Mouse (Mus musculus) cerebellum, postnatal 4 days (tissue): ENCODE results near the gene Serpinh1.

Source experiments
- DNase-seq, 2 experiments: peaks; one replicate each; pipeline ENCODE4 v3.0.0; 2022; ENCODE audit warnings: low spot score in 2 of 2, mixed read lengths in 1 of 2

Gene Serpinh1

GRCm38 (mm10) chr7:99352526-99353400 lies at the start of gene Serpinh1:
Gene Serpinh1 (minus strand): TSS chr7:99353239.
- peak; percentile 38 to 62 for DNase-seq

DNA sequence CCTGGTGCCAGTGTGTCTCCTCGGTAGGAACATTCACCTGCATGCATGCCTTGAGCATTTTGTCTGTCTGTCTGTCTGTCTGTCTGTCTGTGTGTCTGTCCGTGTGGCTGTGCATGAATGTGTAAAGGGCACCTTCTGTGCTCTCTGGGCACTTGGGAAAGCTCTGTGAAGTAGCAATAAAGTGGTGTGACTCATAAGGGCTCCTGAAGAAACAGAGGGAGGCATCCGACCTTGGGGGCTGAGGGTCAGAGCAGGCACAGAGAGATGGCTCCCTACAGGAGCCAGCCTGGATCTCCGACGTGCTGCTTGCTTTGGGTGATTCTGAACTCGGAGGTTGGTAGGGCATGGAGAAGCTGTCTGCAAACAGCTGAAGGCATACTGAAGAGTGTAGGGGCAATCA lies 49.4 kb upstream of the Serpinh1 start:
- DNase-seq: no peak

- no peak for DNase-seq
Measured at GRCm38 (mm10) chr7:99401373-99401772, 48.3 kb upstream of the Serpinh1 start.

GRCm38 (mm10) chr7:99396994-99397659 lies 44.1 kb upstream of the Serpinh1 start:
- no peak for DNase-seq

DNA sequence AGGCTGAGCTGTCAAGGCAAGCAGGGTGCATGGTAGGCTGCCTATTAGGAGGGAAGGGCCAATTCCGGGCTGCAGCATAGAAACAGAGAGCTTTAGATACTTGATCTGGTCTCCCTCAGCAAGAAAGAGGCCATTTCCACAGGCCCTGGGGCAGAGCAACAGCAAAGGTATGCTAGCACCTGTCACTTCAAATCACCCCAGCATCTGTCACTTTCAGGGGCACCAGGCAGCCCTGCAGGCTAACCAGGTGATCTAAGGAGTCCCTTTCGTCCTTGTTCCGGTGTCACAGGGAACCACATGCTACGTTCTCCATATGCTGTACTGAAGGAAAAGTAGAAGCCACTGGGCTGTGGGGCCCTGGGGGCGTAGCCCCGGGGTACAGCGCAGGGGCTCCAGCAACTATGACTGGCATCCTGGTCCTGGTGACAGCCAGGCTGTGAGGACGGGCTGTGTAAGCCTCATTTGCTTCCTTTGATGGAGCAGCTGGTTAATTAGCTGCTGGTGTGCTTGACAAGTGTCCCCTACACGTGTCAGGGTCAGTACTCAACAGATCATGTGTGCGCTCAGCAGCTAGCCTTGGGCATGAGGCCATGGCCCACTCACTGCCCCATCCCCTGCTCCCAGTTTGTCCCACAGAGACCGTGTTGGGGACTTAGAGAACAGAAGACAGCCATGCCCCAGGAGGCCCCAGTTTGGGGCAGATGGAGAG lies 43.0 kb upstream of the Serpinh1 start:
- DNase-seq: no peak

DNA sequence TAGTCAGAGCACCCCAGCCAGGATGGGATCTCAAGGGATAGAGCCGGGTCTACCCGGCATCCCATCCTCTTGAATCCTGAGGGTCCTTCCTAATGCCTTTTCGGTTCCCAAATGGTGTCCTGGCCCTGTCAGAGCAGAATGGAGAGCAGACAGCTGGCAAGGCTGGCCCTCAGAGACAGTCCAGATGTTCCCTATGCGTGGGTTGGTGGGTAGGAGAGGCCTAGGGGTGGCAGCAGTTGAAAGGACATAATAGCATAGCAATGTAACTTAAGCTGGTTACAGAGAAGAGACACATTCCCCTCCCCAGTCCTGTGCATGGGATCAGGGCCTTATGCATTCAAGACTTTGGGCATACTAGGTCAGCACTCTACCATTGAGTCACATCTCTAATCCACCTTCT lies 42.3 kb upstream of the Serpinh1 start:
- no peak for DNase-seq

DNA sequence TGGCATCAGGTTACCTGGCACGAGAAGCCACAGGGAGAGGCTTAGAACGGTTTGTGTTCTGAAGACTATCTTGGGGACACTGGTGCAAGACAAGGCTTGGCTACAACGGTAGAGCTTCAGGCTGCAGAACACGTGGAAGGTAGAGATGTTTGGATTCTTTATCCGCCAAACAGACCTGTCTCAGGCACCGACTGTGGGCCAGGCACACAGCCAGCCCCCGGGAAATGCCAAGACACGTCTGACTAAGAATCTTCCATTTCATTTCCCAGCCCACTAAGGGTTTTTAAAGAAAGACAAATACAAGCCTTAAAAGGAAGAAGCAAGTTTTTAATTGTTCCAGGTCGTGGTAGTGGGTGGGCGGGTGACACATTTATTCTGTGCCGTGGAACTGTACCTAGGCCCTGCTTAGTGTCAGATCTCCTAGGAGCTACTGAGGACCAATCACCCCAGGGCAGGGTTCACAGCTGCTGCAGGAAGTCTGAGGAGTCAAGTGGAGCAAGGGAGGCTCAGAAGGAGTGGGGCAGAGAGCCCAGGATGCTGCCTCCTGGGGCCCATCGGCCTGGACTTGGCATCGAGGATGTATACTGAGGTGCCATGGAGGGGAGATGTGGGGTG lies 40.8 kb upstream of the Serpinh1 start:
- DNase-seq: no peak

GRCm38 (mm10) chr7:99392696-99393095 lies 39.7 kb upstream of the Serpinh1 start:
- no peak for DNase-seq

GRCm38 (mm10) chr7:99390559-99390958 lies 37.5 kb upstream of the Serpinh1 start:
- no peak for DNase-seq

DNA sequence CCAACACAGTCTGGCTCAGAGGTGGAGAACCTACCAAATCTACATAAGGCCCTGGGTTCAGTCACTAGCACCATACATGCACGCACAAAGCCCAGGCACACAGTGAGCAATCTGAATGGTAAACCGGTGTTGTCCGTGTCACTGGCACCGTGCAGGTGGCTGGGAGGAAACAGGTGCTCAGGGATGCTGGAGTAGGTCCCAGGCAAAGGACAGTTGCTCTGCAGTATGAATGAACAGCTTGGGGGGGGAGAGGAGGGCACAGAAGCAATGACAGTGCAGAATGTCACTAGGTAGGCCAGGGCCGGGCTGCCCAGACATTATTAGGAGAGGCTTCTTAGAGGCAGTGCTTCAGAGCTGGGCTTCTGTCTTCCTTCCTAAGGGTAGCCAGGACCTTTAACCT lies 34.3 kb upstream of the Serpinh1 start:
- no peak for DNase-seq

DNA sequence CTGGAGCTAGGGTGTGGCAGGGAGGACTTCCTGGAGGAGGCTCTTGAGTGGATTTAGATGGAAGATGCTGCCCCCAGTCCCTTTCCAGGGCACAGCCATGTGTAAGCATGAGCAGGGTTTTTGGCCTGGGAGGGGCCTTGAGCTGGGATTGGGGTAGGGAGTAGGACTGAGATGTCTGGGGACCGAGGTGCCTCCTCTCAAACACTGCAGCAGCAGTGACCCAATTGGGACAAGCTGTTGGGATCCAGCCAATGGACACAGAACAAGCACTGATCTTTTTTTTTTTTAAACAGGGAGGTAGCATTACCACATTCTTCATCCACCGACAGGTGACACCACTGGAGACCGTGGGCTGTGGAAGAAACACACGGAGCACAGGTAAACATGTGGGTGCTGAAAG lies 33.8 kb upstream of the Serpinh1 start:
- no peak for DNase-seq

DNA sequence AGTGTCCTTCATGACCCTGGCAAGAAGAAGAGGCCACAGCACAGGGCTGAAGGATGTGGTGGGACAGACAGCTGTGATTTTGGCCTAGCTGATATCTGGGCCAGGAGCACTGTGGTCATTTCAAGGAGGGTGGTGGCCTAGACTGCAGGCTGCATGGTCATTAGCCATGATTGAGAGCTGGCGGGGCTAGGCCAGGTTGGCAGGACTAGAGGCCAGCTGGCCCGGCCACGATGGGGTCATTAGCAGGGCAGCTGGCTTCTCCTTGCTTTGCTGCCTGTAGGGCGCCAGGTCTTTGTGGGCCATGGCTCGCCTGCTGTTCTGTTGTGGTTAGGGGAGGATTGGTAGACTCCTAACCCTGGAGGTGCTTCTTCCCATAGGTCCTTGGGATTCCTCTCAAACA lies 33.0 kb upstream of the Serpinh1 start:
- no peak for DNase-seq

DNA sequence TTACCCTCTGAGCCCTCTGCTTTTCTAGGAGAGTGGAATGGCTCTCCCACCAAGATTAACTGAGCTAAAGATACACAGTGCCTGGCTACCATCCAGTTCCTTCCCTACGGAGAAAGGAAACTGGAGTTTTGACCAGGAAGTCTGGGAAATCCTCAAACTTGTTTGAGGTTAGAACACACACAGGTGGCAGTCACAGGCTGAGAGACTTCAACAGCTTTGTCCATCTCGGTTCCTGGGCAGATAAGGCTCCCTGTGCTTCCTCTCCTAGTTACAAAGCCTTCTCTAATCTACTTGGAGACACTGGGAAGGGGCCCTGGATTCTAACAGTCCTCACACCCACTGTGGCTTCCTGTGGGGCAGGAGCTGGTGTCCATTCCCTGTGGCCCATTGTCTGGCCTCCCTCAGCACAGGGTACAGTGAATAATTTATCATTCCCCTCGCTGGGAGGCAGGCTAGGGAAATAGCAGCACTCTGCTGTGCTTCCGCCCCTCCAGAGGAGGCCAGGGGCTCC lies 31.1 kb upstream of the Serpinh1 start:
- DNase-seq: no peak

DNA sequence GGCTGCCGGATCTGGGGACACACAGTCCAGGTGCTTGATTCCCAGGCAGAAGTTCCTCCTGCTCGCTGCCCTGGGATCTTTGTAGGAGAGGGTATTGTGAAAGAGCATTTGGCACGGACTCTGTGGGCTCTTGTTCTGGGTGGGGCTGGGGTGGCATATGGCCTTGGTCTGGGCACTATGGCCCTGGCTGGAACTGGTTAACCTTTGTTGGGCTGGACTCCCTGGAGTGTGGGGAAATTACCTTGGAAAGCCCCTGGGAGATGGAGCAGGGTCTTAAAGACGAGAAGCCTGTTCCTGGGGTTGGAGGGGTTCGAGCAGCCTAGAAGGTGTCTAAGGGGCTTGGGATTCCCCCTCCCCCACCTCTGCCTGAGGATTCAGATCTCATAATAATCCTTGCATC lies 30.2 kb upstream of the Serpinh1 start:
- no peak for DNase-seq

- no peak for DNase-seq
Measured at GRCm38 (mm10) chr7:99382088-99383000, 29.3 kb upstream of the Serpinh1 start.

- peak; percentile 99 to 100 for DNase-seq
Measured at GRCm38 (mm10) chr7:99381214-99382087, 28.4 kb upstream of the Serpinh1 start, which contains the start of gene Gdpd5. Gene Gdpd5 (plus strand): TSS chr7:99381414.

GRCm38 (mm10) chr7:99380491-99381213 lies 27.6 kb upstream of the Serpinh1 start:
- peak in 1 of 2 experiments; percentile 70 for DNase-seq

DNA sequence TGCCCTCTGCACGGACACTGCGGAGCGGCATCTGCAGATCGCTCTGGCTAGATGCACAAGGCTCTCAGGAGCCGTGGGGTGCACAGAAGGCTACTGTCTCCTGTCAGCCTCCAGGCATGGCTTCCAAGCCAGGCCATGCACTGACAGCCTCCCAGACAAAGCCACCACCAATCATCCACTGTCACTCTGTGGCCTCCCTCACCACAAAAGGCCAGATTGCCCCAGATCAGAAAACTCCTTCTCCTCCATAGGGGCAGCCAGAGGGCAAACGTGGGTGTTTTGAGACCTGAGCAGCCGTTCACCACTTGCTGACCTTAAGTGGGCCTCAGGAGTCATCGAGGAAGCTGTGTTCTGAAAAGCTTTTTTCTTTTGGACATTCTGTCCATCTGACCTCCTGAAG lies 25.8 kb upstream of the Serpinh1 start:
- no peak for DNase-seq

DNA sequence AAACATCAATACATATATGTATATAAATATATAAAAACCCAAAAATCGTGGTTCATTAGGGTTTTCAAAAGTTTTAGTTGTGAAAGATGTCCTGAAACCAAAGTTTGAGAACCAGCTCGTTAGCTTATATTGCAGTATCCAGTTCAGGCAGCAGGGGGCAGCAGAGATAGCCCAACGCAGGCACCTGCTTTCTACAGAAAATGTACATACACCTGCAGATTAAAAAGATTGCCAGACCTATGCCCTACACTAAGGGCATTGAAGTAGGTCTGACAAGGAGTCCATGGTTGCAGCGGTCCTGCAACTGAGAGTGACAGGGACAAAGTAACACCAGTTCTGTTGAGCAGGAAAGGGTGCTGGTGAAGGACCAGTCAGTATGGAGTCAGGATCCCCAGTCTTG lies 22.4 kb upstream of the Serpinh1 start:
- peak; percentile 82 to 83 for DNase-seq
